Mouse (Mus musculus) layer of hippocampus, postnatal 36 days (tissue): ENCODE data around the gene Dcp1a. TPM values are rescaled to one million over a fixed set of nuclear protein-coding genes. Genes with fewer than 3 reads are reported as not detected.
A peak's percentile ranks its signal among the peaks of the same experiment; 100 is the strongest.
"Not testable (repeated sequence)": the region's sequence is repeated elsewhere in the genome, so short reads cannot be mapped to it uniquely, and the experiment has no call there.

Experiments
- DNase-seq, 2 experiments: peaks; one replicate each; pipeline ENCODE4 v3.0.0; 2022
- total RNA-seq, 2 experiments: library from RNA; stranded (reverse); gene quantifications; 2 replicates each; pipeline ENCODE4 v1.2.3; 2021

Dcp1a gene
- total RNA-seq, 2 experiments from 2014 or later, result 20.0 to 24.8 TPM

- DNase-seq, result no peak
Observed at GRCm38 (mm10) chr14:30519323-30519722, 40.0 kb downstream of the Dcp1a start.

GRCm38 (mm10) chr14:30523356-30523755 lies 44.0 kb downstream of the Dcp1a start:
- peak; percentile 24 to 44 for DNase-seq

- DNase-seq, result no peak
Observed at GRCm38 (mm10) chr14:30528392-30528791, 49.1 kb downstream of the Dcp1a start.

- no peak for DNase-seq
Observed at GRCm38 (mm10) chr14:30528961-30529360, 49.6 kb downstream of the Dcp1a start.

GRCm38 (mm10) chr14:30529454-30529853 lies 50.1 kb downstream of the Dcp1a start:
- DNase-seq, result no peak

- no peak for DNase-seq
Observed at GRCm38 (mm10) chr14:30530726-30531269, 51.5 kb downstream of the Dcp1a start.

GRCm38 (mm10) chr14:30531431-30531830 lies 52.1 kb downstream of the Dcp1a start:
- DNase-seq, result no peak

- no peak for DNase-seq
Observed at GRCm38 (mm10) chr14:30531896-30532295, 52.6 kb downstream of the Dcp1a start.

GRCm38 (mm10) chr14:30533780-30534450 lies 54.6 kb downstream of the Dcp1a start:
- DNase-seq, result no peak

GRCm38 (mm10) chr14:30541541-30541940 lies 62.2 kb downstream of the Dcp1a start:
- peak; percentile 61 to 76 for DNase-seq

- not testable (repeated sequence) for DNase-seq
Observed at GRCm38 (mm10) chr14:30543331-30543730, 64.0 kb downstream of the Dcp1a start.

- peak; percentile 82 to 83 for DNase-seq
Observed at GRCm38 (mm10) chr14:30548131-30548720, 68.9 kb downstream of the Dcp1a start, which contains the start of gene Tkt. Gene Tkt, plus strand, starts transcription at chr14:30548359.

- DNase-seq, result peak; percentile 88 to 89
Observed at GRCm38 (mm10) chr14:30548965-30549776, 69.8 kb downstream of the Dcp1a start.

GRCm38 (mm10) chr14:30549777-30550149 lies 70.4 kb downstream of the Dcp1a start:
- no peak for DNase-seq

GRCm38 (mm10) chr14:30550232-30551070 lies 71.1 kb downstream of the Dcp1a start:
- DNase-seq, result no peak

GRCm38 (mm10) chr14:30551509-30551908 lies 72.2 kb downstream of the Dcp1a start:
- DNase-seq, result no peak

- no peak for DNase-seq
Observed at GRCm38 (mm10) chr14:30551981-30552380, 72.6 kb downstream of the Dcp1a start.

- DNase-seq, result no peak
Observed at GRCm38 (mm10) chr14:30553185-30553584, 73.8 kb downstream of the Dcp1a start.

GRCm38 (mm10) chr14:30556651-30557050 lies 77.3 kb downstream of the Dcp1a start:
- DNase-seq, result no peak

GRCm38 (mm10) chr14:30557730-30558129 lies 78.4 kb downstream of the Dcp1a start:
- no peak for DNase-seq

- no peak for DNase-seq
Observed at GRCm38 (mm10) chr14:30559321-30559850, 80.1 kb downstream of the Dcp1a start.
